Mouse (Mus musculus): ENCODE results near the gene Pcbd2. TPM values are rescaled to one million over a fixed set of nuclear protein-coding genes. Genes with fewer than 3 reads are reported as not detected.
A peak's percentile ranks its signal among the peaks of the same experiment; 100 is the strongest.
"Not testable (repeated sequence)": the region's sequence is repeated elsewhere in the genome, so short reads cannot be mapped to it uniquely, and the experiment has no call there.

Gene Pcbd2
- 10 to 100 TPM; 20.9 to 24.0 TPM for total RNA-seq (2021)
- long read RNA-seq, experiment 1, transcript Pcbd2-201 (4 exons, 544 nt), result major isoform, 8 of 22 reads
- long read RNA-seq, experiment 1, partial matches to known transcripts, result 4 of 22 reads
- long read RNA-seq, experiment 1, other reads (novel, unspliced or antisense), result 10 of 22 reads
- long read RNA-seq, experiment 2, partial matches to known transcripts, result 4 of 13 reads
- long read RNA-seq, experiment 2, other reads (novel, unspliced or antisense), result 6 of 13 reads

DNA sequence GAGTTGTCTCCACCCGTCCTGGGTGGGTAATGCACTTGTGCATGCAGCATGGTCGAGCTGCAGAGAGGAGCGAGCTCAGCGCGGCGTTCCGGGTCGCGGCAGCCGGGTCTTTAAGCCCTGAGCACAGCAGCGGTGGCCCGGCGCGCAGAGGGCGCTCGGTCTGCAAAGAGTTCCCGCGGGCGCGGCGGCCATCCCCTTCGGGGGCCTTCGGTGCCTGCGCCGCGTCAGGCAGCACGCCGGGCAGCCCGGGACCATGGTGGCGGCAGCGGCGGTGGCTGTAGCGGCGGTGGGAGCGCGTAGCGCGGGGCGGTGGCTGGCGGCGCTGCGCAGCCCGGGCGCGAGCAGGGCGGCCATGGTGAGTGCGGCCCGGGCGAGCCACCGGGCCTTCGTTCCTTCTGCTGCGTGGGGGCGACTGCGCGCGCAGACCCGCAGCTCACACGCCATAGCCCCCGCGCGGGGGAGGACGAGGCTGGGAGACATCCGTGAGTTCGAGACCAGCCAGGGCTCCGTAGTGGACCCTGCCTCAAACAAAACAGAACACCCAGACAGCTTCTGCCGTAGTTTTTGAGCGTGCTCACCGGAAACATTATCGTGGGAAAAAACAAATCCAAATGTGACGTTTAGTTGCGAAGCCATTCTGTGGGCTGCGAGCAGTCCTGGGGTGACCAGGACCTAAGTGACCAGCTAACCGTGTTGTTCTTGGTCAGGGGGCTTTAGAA, at the start of gene Pcbd2:
TSS of gene Pcbd2 (plus strand) at position 249 of the 719 bp plus-strand sequence.
- intact Hi-C loops (cut with DNase I), result loop anchor here (5.0 kb wide), 2 partner anchors 85 to 105 kb away; partner anchors contain the start of gene Caml
- Histone ChIP-seq H3K4me3 (peak within 1 kb of the TSS; percentile 72), H3K27ac (peak within 1 kb of the TSS; percentile 92)
- TF ChIP-seq CTCF (IDR thresholded peaks at IDR 0.05), result no peak
- DNase-seq (ENCODE audit: extremely low spot score in 1 of 2, low spot score in 2 of 2), result peak; percentile 78 to 84

DNA sequence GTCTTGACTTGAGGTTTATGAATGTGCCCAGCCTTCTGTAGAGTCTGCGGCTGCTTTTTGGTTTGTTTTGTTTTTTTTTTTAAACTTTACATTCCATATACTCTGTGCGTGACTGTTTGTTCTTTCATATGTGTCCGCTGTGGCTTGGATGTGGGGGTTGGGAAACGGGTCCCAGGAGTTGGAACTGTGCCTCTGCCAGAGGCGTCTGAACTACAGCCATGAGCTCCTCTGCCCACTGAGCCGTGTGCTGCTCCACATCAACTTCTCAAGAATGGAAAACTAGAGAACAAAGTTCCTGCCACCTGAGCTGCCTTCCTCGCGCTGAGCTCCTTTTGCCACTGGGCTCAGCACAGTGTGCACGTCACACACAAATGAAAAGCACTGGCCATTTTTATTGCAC, 45.0 kb upstream of the Pcbd2 start:
- no peak for DNase-seq (ENCODE audit: extremely low spot score in 1 of 2, low spot score in 2 of 2)

DNA sequence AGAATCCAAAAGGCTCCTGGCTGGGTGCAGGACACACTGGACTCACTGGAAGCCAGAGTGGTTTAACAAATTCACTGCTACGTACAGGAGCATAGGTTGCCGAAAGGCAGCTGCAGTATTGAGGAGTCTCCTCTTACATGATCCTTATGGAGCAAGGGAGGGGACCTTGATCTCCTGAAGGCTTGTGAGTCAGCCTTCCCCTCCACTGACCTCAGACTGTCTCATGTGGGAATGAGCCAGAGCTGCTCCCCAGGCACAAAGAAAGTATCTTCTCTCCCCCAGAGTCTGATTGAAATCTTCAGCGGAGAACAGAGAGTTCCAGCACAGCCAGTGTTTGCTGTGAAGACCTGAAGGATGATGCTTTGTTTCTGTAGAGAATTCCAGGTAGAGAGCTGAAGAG, 43.6 kb upstream of the Pcbd2 start:
- no peak for TF ChIP-seq CTCF (IDR thresholded peaks at IDR 0.05)
- Histone ChIP-seq H3K27ac (no peak overlapping the region), H3K4me3 (no peak overlapping the region)
- no peak for DNase-seq (ENCODE audit: extremely low spot score in 1 of 2, low spot score in 2 of 2)
- intact Hi-C loops (cut with DNase I), result no loop called here

More for the DNA sequence above, 45.0 kb upstream of the Pcbd2 start:
- intact Hi-C loops (cut with DNase I), result no loop called here
- Histone ChIP-seq H3K4me3 (no peak overlapping the region), H3K27ac (no peak overlapping the region)
- no peak for TF ChIP-seq CTCF (IDR thresholded peaks at IDR 0.05)

DNA sequence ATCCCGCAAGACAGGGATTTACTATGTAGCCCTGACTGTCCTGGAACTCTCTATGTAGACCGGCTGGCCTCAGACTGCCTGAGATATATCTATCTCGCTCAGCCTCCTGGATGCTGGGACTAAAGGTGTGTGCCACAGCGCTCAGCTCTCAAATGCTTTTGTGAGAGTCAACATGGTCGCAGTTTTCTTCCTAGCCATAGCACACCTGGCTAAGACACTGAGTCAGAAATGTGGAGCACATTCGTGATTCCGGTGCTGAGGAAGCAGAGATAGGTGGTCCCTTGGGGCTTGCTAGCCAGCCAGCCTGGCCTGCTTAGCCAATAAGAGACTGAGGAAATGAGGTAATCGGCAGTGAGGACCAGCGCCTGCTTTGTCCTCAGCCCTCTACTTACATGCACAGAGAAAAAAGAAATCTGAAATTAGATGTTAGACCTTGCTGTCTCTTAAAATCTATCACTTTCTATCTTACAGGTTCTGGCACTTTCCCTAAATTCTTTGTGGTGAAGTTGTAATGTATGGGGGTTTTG, 41.0 kb upstream of the Pcbd2 start:
- no peak overlapping the region for H3K27ac ChIP-seq

DNA sequence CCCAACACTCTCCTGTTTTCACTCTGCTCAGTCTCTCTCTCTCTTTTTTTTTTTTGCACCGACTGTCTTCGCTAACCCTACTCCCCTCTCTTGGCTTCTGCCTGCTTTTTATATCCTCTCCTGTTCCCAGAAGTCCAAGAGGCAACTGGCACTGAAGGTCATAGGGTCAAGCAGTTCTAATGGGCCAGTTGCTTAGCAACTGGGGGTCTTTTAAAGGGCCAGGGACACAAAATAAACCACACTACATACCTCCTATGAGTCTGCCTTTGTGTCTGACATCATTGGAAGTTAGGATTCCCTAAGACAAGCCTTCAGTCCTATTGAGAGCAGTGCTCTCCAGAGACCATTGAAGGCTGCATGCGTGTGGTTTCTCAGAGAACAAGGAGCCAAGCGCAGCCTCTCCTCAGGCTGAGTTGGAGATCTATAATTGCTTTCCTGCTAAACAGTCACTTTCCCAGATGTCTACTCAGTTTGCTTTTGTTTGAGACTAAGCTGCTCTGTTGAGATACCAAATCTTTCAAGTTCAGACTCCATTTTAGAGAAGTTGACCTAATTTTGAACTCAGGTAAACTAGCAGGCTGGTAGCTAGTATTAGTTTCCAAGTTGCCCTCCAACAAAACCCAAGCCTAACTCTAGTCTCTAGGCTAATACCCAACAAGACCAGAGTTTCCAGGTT, 39.1 kb upstream of the Pcbd2 start:
- intact Hi-C loops (cut with DNase I), result no loop called here
- H3K27ac ChIP-seq, result no peak overlapping the region
- TF ChIP-seq CTCF (IDR thresholded peaks at IDR 0.05), result no peak
- H3K4me3 ChIP-seq, result no peak overlapping the region
- DNase-seq (ENCODE audit: extremely low spot score in 1 of 2, low spot score in 2 of 2), result no peak

More for the DNA sequence above, 41.0 kb upstream of the Pcbd2 start:
- DNase-seq (ENCODE audit: extremely low spot score in 1 of 2, low spot score in 2 of 2), result no peak
- H3K4me3 ChIP-seq, result no peak overlapping the region
- intact Hi-C loops (cut with DNase I), result no loop called here
- no peak for TF ChIP-seq CTCF (IDR thresholded peaks at IDR 0.05)

DNA sequence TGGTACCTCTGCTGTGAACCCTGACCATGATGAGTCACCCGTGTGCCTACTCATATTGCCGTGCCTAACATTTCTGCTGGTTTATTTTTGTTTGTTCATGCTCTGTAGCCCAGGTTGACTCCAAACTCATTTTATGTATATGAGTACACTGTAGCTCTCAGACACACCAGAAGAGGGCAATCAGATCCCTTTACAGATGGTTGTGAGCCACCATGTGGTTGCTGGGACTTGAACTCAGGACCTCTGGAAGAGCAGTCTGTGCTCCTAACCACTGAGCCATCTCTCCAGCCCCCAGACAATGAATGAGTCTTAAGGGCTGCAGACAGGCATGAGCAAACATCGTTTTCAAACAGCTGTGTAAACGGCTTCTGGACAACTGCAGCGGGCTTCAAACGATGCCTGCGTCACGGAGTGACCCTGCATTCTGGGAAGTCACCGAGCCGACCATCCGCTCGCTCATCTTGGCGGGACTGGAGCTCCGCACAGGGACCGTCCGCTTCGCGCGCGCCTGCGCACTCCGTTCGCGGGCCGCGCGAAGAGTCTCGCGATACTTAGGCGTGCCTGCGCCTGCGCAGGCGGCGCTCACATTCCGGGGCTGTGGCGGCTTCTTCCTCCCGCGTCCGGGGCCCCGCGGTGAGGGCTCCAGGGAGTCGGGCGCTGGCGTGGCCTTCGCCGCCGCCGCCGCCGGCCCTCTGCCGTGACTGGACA, 34.5 kb upstream of the Pcbd2 start, which contains the start of gene B230219D22Rik:
TSS of gene B230219D22Rik (plus strand) at position 590 of the 708 bp plus-strand sequence.
- H3K27ac ChIP-seq, result peak within 1 kb of the TSS; percentile 96
- peak; percentile 88 to 93 for DNase-seq (ENCODE audit: extremely low spot score in 1 of 2, low spot score in 2 of 2)
- TF ChIP-seq CTCF (IDR thresholded peaks at IDR 0.05), result peak; percentile 20
- intact Hi-C loops (cut with DNase I), result loop anchor here (1.0 kb wide), 1 partner anchor 36 kb away; no protein-coding TSS in a partner anchor
- peak within 1 kb of the TSS; percentile 93 for H3K4me3 ChIP-seq

DNA sequence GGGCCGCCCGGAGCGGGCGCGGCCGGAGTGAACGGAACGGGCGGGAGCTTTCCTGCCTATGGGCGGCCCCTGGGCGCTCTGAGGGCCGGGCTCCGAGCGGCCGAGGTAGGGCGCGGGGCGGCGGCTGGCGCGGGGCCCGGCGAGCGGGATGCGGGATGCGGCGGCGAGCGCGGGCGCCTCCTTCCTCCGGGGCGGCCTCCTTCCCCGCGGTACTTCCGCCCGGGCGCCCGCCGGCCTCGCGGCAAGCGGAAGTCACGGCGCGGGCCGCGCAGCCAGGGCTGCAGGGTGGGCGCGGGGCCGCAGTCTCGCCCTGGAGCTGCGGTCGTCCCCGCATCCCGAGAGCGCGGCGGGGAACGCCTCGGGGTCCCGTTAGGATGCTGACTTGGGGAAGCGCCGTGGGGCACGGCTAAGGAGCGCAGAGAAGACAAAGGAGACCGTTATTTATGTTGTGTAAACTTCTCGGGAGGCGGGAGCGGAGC, 33.9 kb upstream of the Pcbd2 start:
- peak overlapping the region; percentile 93 for H3K4me3 ChIP-seq
- intact Hi-C loops (cut with DNase I), result loop anchor here (1.0 kb wide), 1 partner anchor 35 kb away; no protein-coding TSS in a partner anchor
- DNase-seq (ENCODE audit: extremely low spot score in 1 of 2, low spot score in 2 of 2), result no peak
- TF ChIP-seq CTCF (IDR thresholded peaks at IDR 0.05), result no peak
- H3K27ac ChIP-seq, result peak overlapping the region; percentile 96

DNA sequence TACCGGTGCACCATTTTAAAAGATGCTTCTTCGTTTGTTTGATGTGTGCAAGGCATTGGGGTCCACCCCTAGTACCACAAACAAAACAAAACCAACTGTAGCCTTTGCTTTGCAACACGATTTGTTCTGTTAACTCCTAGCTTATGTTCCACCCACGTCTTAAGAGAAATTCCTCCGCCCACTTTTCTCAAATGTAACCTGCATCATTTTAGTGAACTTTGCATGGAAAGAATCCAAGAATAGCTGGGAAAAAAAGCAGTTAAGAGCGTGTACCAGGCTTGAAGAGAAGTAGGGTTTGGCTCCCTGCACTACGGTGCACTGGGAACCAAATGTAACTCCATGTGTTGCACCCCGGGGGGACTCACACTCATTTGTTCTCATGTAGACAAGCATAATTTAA, 33.1 kb upstream of the Pcbd2 start:
- peak overlapping the region; percentile 93 for H3K4me3 ChIP-seq
- no peak for DNase-seq (ENCODE audit: extremely low spot score in 1 of 2, low spot score in 2 of 2)
- TF ChIP-seq CTCF (IDR thresholded peaks at IDR 0.05), result no peak
- intact Hi-C loops (cut with DNase I), result no loop called here
- H3K27ac ChIP-seq, result peak overlapping the region; percentile 17; the same call in 1 of the 2 replicates

DNA sequence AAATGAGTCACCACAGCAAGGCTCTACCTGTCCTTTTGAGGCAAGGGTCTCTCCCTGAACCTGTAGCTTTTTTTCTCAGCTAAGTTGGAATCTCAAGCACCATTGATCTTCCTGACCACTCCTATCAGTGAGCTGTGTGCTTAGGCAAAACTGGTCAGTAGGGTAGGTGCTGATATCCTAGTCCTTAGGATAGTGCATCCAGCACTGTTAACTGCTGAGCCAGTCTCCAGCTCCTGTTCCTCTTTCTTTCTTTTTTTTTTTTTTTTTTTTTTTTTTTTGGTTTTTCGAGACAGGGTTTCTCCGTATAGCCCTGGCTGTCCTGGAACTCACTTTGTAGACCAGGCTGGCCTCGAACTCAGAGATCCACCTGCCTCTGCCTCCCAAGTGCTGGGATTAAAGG, 31.2 kb upstream of the Pcbd2 start:
- H3K4me3 ChIP-seq; DNase-seq (ENCODE audit: extremely low spot score in 1 of 2, low spot score in 2 of 2); H3K27ac ChIP-seq; intact Hi-C loops (cut with DNase I): not testable (repeated sequence)

DNA sequence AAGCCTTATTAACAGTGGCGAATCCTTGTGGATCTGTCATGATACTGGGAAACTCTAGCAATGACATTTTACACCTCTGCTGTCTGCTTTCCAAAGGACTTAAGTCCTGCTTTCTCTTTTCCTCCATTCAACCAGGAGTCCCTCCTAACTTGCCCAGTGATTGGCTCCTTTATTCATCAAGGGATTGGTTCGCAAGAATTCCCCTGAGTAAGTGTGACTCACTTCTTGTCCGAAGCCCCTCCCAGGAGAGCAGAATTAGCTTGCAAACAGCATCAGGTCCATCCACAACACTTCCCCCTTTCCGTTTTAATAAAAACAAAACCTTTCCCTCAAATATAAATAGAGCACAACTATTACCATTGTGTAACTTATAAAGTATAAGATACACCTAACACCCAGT, 22.9 kb upstream of the Pcbd2 start:
- intact Hi-C loops (cut with DNase I), result no loop called here
- Histone ChIP-seq H3K27ac (no peak overlapping the region), H3K4me3 (no peak overlapping the region)
- no peak for DNase-seq (ENCODE audit: extremely low spot score in 1 of 2, low spot score in 2 of 2)
- TF ChIP-seq CTCF (IDR thresholded peaks at IDR 0.05), result no peak

DNA sequence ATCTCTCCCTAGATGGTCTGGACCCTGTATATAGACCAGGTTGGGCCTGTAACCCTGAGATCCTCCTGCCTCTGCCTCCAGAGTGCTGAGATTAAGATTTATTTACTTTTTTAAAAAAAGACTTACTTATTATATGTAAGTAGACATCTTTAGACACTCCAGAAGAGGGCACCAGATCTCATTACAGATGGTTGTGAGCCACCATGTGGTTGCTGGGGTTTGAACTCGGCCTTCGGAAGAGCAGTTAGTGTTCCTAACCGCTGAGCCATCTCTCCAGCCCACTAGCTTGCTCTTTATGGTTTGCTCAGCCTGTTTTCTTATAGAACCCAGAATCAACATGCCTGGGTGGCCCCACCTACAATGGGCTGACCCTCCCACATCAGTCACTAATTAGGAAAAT, 14.3 kb upstream of the Pcbd2 start:
- TF ChIP-seq CTCF (IDR thresholded peaks at IDR 0.05), result no peak
- DNase-seq (ENCODE audit: extremely low spot score in 1 of 2, low spot score in 2 of 2), result no peak
- no peak overlapping the region for H3K4me3 ChIP-seq
- intact Hi-C loops (cut with DNase I), result loop anchor here (2.0 kb wide), 1 partner anchor 14 kb away; no protein-coding TSS in a partner anchor
- H3K27ac ChIP-seq, result no peak overlapping the region

All from left cerebral cortex, adult 2 months (tissue).